Mouse (Mus musculus) embryonic facial prominence, embryonic 11.5 days (tissue): ENCODE results near the gene Ghdc. TPM values are rescaled to one million over a fixed set of nuclear protein-coding genes. Genes with fewer than 3 reads are reported as not detected.
A peak's percentile ranks its signal among the peaks of the same experiment; 100 is the strongest.

Experiments used
- ATAC-seq: fragments of 200-750 bp; cut with Nextera tagmentation; replicated peaks from 2 replicates; pipeline ENCODE4 v1.8.0; 2017; ENCODE audit warnings: low read depth; ENCODE audit not compliant: insufficient number of reproducible peaks, low FRiP score, low TSS enrichment
- DNase-seq: peaks from one replicate; pipeline ENCODE4 v3.0.0-alpha.2; 2015; ENCODE audit warnings: low spot score
- H3K27ac ChIP-seq: fragments of 300-500 bp; sonication (generic); replicated peaks from 2 replicates; pipeline ENCODE4 v1.5.1; 2014; ENCODE audit warnings: mild to moderate bottlenecking, low read depth, low read length, control low read depth
- H3K27me3 ChIP-seq: fragments of 300-500 bp; sonication (generic); 2 replicates; pipeline ENCODE4 v1.6.1; 2014; ENCODE audit warnings: mild to moderate bottlenecking, low read length, moderate library complexity, mixed read lengths; ENCODE audit not compliant: control insufficient read depth, insufficient read depth
- H3K36me3 ChIP-seq: fragments of 300-500 bp; sonication (generic); replicated peaks from 2 replicates; pipeline ENCODE4 v1.6.1; 2014; ENCODE audit warnings: low read depth, mild to moderate bottlenecking, low read length, moderate library complexity, mixed read lengths; ENCODE audit not compliant: control insufficient read depth, insufficient read depth
- H3K4me1 ChIP-seq: fragments of 300-500 bp; sonication (generic); 2 replicates; pipeline ENCODE4 v1.6.1; 2014; ENCODE audit warnings: low read length, mixed read lengths; ENCODE audit not compliant: control insufficient read depth, insufficient read depth
- H3K4me2 ChIP-seq: fragments of 300-500 bp; sonication (generic); 2 replicates; pipeline ENCODE4 v1.6.1; 2014; ENCODE audit warnings: low read depth, mild to moderate bottlenecking, control low read depth, low read length, moderate library complexity
- H3K4me3 ChIP-seq: fragments of 300-500 bp; sonication (generic); 2 replicates; pipeline ENCODE4 v1.5.1; 2014; ENCODE audit warnings: low read depth, low read length, control low read depth
- H3K9ac ChIP-seq: fragments of 300-500 bp; sonication (generic); replicated peaks from 2 replicates; pipeline ENCODE4 v1.6.1; 2014; ENCODE audit warnings: mild to moderate bottlenecking, control low read depth, low read length
- H3K9me3 ChIP-seq: fragments of 300-500 bp; sonication (generic); replicated peaks from 2 replicates; pipeline ENCODE4 v1.6.1; 2016; ENCODE audit warnings: mild to moderate bottlenecking, low read length, inconsistent platforms, mixed read lengths; ENCODE audit not compliant: control insufficient read depth
- WGBS: fragments of 180-500 bp; shearing (Covaris S2); extraction: QIAGEN DNeasy Blood & Tissue Kit; methylation state at CpG from one replicate; pipeline ENCODE4 v1.1.7; 2014; 5-methylcytosine and 5-hydroxymethylcytosine counted together
- polyA plus RNA-seq: library from polyadenylated mRNA; unstranded; fragments of >200 nt; fragmentation: Nextera tagmentation; extraction: Ambion mirVana; gene quantifications from 2 replicates; pipeline ENCODE4 v1.2.1, GENCODE M21; 2014

The Ghdc gene
- polyA plus RNA-seq, 1 experiment from 2014 or later: 1.5 TPM

- H3K4me2 ChIP-seq: no peak overlapping the region
- H3K9ac ChIP-seq: no peak overlapping the region
- no peaks in the 10 kb centered on the region for H3K9me3 ChIP-seq
- no peak for DNase-seq
- no peak overlapping the region for H3K4me3 ChIP-seq
- H3K27ac ChIP-seq: no peak overlapping the region
- no peaks in the 10 kb centered on the region for H3K4me1 ChIP-seq
- ATAC-seq: no peak
- H3K27me3 ChIP-seq: no peaks in the 10 kb centered on the region
- WGBS: 70% methylated on average over 8 of the region's 8 CpGs
- no peaks in the 10 kb centered on the region for H3K36me3 ChIP-seq
Observed at GRCm38 (mm10) chr11:100780247-100780646, 9.5 kb upstream of the Ghdc start.

DNA sequence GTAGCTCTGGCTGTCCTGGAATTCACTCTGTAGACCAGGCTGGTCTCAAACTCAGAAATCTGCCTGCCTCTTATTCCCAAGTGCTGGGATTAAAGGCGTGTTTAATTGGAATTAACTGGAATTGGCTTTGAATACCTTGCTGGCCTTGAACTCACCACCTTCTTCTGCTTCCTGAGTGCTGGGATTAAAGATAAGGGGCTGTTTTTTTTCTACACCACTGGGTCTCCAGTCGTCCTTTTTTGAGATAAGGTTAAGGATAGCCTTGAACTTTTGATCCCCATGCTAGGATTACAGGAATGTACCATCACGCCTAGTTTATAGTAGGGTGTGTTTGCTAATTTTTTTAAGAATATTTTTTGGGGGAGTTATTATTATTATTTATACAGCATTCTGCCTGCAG is 7.3 kb upstream of the Ghdc start:
- Histone ChIP-seq H3K9me3 (no peaks in the 10 kb centered on the region), H3K36me3 (no peaks in the 10 kb centered on the region), H3K4me3 (no peak overlapping the region), H3K4me2 (no peak overlapping the region), H3K27me3 (no peaks in the 10 kb centered on the region), H3K9ac (no peak overlapping the region), H3K27ac (no peak overlapping the region), H3K4me1 (no peaks in the 10 kb centered on the region)
- DNase-seq: no peak
- WGBS: 79% methylated on average over 3 of the region's 3 CpGs
- ATAC-seq: no peak

DNA sequence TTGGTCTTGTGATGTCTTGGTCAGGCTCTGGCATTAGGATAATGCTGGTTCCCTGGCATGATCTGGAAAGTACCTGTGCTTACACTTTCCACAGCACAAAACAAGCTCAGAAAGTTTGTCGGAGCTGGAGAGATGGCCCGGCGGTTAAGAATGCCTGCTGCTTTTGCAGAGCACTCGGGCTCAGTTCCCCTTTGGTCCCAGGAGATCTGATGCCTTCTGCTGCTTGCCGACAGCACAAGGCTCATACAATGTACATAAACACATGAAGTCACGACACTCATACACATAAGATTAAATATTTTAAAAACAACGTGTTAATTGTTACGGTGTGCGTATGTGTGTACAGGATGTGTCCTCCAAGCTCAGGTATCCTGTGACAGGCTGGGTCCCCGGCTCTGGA is 5.2 kb upstream of the Ghdc start:
- H3K9me3 ChIP-seq: no peaks in the 10 kb centered on the region
- H3K36me3 ChIP-seq: no peaks in the 10 kb centered on the region
- ATAC-seq (no peak), DNase-seq (no peak)
- no peak overlapping the region for H3K9ac ChIP-seq
- H3K27ac ChIP-seq: no peak overlapping the region
- H3K27me3 ChIP-seq: no peaks in the 10 kb centered on the region
- no peak overlapping the region for H3K4me3 ChIP-seq
- 79% methylated on average over 10 of the region's 10 CpGs for WGBS
- no peaks in the 10 kb centered on the region for H3K4me1 ChIP-seq
- no peak overlapping the region for H3K4me2 ChIP-seq

GRCm38 (mm10) chr11:100774261-100774660 is 3.5 kb upstream of the Ghdc start:
- Histone ChIP-seq H3K27ac (no peak overlapping the region), H3K4me3 (no peak overlapping the region), H3K9ac (no peak overlapping the region), H3K4me1 (no peaks in the 10 kb centered on the region), H3K4me2 (no peak overlapping the region), H3K9me3 (no peaks in the 10 kb centered on the region), H3K27me3 (no peaks in the 10 kb centered on the region), H3K36me3 (no peaks in the 10 kb centered on the region)
- DNase-seq: no peak
- no peak for ATAC-seq
- 85% methylated on average over 4 of the region's 4 CpGs for WGBS

DNA sequence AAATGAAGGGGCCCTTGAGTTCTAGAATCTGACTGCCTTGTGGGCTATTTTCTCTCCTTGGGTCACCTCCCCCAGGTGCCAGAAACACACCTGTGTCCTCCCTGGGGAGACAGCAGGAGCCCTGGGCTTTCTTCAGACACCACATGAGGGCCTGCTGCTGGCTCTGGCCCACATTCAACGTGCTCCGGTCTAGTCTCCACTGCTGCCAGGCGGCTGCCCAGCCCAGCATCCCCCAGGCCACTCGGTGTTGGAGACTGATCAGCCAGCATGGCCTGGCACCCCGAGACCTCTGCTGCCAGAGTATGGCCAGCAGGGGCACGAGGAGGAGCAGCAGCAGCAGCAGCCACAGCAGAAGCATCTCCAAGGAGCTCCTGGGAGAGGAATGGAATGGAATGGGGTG is 777 bp downstream of the Ghdc start:
- 52% methylated on average over 6 of the region's 6 CpGs for WGBS
- no peak for DNase-seq
- Histone ChIP-seq H3K36me3 (no peaks in the 10 kb centered on the region), H3K9me3 (no peaks in the 10 kb centered on the region), H3K27me3 (no peaks in the 10 kb centered on the region), H3K4me1 (no peaks in the 10 kb centered on the region), H3K27ac (no peak overlapping the region), H3K9ac (peak overlapping the region; percentile 25; the same call in 1 of the 2 replicates), H3K4me2 (peak overlapping the region; percentile 38; the same call in 1 of the 2 replicates), H3K4me3 (peak overlapping the region; percentile 38; the same call in 1 of the 2 replicates)
- no peak for ATAC-seq

GRCm38 (mm10) chr11:100767871-100768270 is 2.9 kb downstream of the Ghdc start:
- Histone ChIP-seq H3K4me2 (no peak overlapping the region), H3K36me3 (no peaks in the 10 kb centered on the region), H3K4me1 (no peaks in the 10 kb centered on the region), H3K27ac (no peak overlapping the region), H3K9ac (no peak overlapping the region), H3K27me3 (no peaks in the 10 kb centered on the region), H3K9me3 (no peaks in the 10 kb centered on the region), H3K4me3 (no peak overlapping the region)
- WGBS: 75% methylated on average over 5 of the region's 5 CpGs
- no peak for DNase-seq
- ATAC-seq: no peak

- Histone ChIP-seq H3K4me3 (no peak overlapping the region), H3K4me2 (no peak overlapping the region), H3K9ac (no peak overlapping the region), H3K4me1 (no peaks in the 10 kb centered on the region; the same call in 1 of the 2 replicates), H3K36me3 (no peaks in the 10 kb centered on the region), H3K27ac (no peak overlapping the region), H3K9me3 (no peaks in the 10 kb centered on the region), H3K27me3 (peaks cover 7% of the 10 kb centered on the region)
- DNase-seq (no peak), ATAC-seq (no peak)
- 78% methylated on average over 9 of the region's 9 CpGs for whole genome bisulfite sequencing
Observed at GRCm38 (mm10) chr11:100766726-100767125, 4.0 kb downstream of the Ghdc start.

- Histone ChIP-seq H3K9me3 (no peaks in the 10 kb centered on the region), H3K27ac (no peak within 1 kb of the TSS)
- 83% methylated on average over 7 of the region's 7 CpGs for WGBS
Observed at GRCm38 (mm10) chr11:100762831-100763230, 7.9 kb downstream of the Ghdc start, which contains the start of gene Hcrt. Gene Hcrt (minus strand): TSS chr11:100762931.

More at GRCm38 (mm10) chr11:100762831-100763230, 7.9 kb downstream of the Ghdc start, which contains the start of gene Hcrt:
- Histone ChIP-seq H3K4me3 (peak within 1 kb of the TSS; percentile 33), H3K4me2 (peak within 1 kb of the TSS; percentile 80), H3K36me3 (no peaks in the 10 kb centered on the region), H3K27me3 (peaks cover 28% of the 10 kb centered on the region), H3K4me1 (peaks cover 9% of the 10 kb centered on the region), H3K9ac (peak within 1 kb of the TSS; percentile 47)
- ATAC-seq (no peak), DNase-seq (no peak)
